Mouse (Mus musculus): Measurements from ENCODE around the gene Prpf6. TPM values are rescaled to one million over a fixed set of nuclear protein-coding genes. Genes with fewer than 3 reads are reported as not detected.

Prpf6 gene
- total and polyA plus RNA-seq, 2 experiments from 2014 or later = 23.4 to 31.8 TPM

DNA sequence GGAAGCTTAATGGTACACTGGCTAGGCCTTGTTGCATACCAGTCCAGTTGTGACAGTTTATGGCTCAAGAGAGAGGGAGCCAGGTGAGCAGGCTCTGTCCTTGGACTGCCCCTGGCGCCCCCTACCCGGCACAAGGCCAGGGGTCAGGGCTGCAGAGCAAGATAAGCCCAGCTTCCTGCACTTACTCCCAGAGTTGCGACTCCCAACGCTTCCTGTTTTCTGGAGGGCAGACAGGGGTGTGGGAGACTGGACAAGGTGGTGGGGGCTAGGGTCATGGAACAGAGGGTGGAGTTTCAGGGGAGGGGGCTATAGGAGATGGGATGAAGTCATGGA lies 71.6 kb downstream of the Prpf6 start:
- 13% methylated on average over 4 of the region's 4 CpGs for WGBS
- H3K36me3 ChIP-seq (replicated peaks; ENCODE audit: control insufficient read depth, insufficient read depth, low read length) = no peaks in the 10 kb centered on the region
- peak overlapping the region; percentile 82 for H3K27ac ChIP-seq (ENCODE audit: low read depth)
- DNase-seq (ENCODE audit: low spot score) = peak; percentile 42
- ATAC-seq (ENCODE audit: insufficient read depth, low read depth) = peak; percentile 56
- 0 out of 2 replicates have a peak, but pooled peaks cover 4% of the 10 kb centered on the region for H3K4me1 ChIP-seq (ENCODE audit: control insufficient read depth, insufficient read depth)
- no peak overlapping the region for H3K4me2 ChIP-seq (ENCODE audit: low read depth, low read length)
- no peak overlapping the region for H3K9ac ChIP-seq (replicated peaks; ENCODE audit: low read depth, low read length)
- TF ChIP-seq EP300 (IDR thresholded peaks at IDR 0.05; ENCODE audit: low read depth) = no peak; the same call in 1 of the 2 replicates
- no peak for TF ChIP-seq CTCF (IDR thresholded peaks at IDR 0.05; ENCODE audit: low read depth)
- H3K4me3 ChIP-seq (ENCODE audit: low read depth, low read length) = no peak overlapping the region
- 0 out of 2 replicates have a peak, but pooled peaks cover 6% of the 10 kb centered on the region for H3K27me3 ChIP-seq (ENCODE audit: control insufficient read depth, insufficient read depth, low read length)
- no peaks in the 10 kb centered on the region for H3K9me3 ChIP-seq (replicated peaks; ENCODE audit: control insufficient read depth, low read length)

DNA sequence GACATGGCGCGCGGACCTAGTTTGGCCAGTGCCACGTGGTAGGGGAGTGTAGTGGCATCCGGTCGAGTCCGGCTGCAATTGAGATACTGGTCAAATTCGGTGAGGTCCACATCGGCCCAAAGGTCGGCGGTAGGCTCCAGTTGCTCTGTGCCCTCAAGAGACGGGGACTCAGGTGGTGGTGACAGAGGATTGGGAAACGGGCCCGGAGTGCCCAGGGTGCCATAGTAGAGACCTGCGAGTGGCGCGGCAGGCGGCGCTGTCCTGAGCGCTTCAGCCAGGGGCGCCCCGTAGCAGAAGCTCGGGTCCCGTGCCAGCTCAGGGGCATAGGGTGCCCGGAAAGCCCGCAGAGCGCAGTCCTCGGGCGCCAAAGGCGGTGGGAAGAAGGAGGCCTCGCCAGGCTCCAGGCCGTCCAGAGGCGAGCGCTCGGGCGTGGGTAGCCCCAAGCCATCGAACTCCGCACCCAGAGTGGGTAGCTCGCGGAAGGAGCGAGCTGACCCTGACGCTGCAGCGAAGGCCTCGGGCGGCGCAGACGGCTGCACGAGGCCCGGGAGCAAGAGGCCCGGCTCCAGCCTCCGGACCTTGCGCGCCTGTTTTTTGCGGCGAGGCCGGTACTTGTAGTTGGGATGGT lies 78.7 kb downstream of the Prpf6 start:
- Histone ChIP-seq H3K4me3 (ENCODE audit: low read depth, low read length) (peak overlapping the region; percentile 59), H3K4me1 (ENCODE audit: control insufficient read depth, insufficient read depth) (no peaks in the 10 kb centered on the region), H3K9ac (replicated peaks; ENCODE audit: low read depth, low read length) (peak overlapping the region; percentile 67), H3K4me2 (ENCODE audit: low read depth, low read length) (peak overlapping the region; percentile 66), H3K27ac (ENCODE audit: low read depth) (peak overlapping the region; percentile 77), H3K27me3 (ENCODE audit: control insufficient read depth, insufficient read depth, low read length) (peaks cover 65% of the 10 kb centered on the region), H3K9me3 (replicated peaks; ENCODE audit: control insufficient read depth, low read length) (no peaks in the 10 kb centered on the region), H3K36me3 (replicated peaks; ENCODE audit: control insufficient read depth, insufficient read depth, low read length) (no peaks in the 10 kb centered on the region)
- DNase-seq (ENCODE audit: low spot score) = no peak
- TF ChIP-seq CTCF (IDR thresholded peaks at IDR 0.05; ENCODE audit: low read depth) = no peak
- TF ChIP-seq EP300 (IDR thresholded peaks at IDR 0.05; ENCODE audit: low read depth) = no peak
- whole genome bisulfite sequencing = 3% methylated on average over 56 of the region's 56 CpGs
- no peak for ATAC-seq (ENCODE audit: insufficient read depth, low read depth)

DNA sequence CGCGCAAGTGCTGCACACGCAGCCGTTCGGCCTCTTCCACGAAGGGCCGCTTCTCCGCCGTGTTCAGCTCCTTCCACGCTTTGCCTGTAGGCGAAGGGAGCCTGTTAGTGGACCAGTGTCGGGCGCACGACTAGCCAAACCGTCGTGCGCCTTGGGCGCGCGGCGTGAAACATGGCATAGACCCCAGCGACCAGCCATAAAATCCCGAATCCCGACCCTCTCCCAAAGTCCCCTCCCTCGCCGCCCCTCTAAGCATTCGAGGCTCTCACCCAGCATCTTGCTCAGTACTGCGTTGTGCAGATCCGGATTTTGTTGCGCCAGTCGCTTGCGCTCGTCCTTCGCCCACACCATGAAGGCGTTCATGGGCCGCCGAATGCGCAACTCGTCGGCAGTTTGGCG lies 79.2 kb downstream of the Prpf6 start:
- peak overlapping the region; percentile 67 for H3K9ac ChIP-seq (replicated peaks; ENCODE audit: low read depth, low read length)
- peak overlapping the region; percentile 59 for H3K4me3 ChIP-seq (ENCODE audit: low read depth, low read length)
- DNase-seq (ENCODE audit: low spot score) (no peak), ATAC-seq (ENCODE audit: insufficient read depth, low read depth) (no peak)
- TF ChIP-seq CTCF (IDR thresholded peaks at IDR 0.05; ENCODE audit: low read depth) = no peak
- TF ChIP-seq EP300 (IDR thresholded peaks at IDR 0.05; ENCODE audit: low read depth) = no peak
- no peaks in the 10 kb centered on the region for H3K36me3 ChIP-seq (replicated peaks; ENCODE audit: control insufficient read depth, insufficient read depth, low read length)
- peaks cover 65% of the 10 kb centered on the region for H3K27me3 ChIP-seq (ENCODE audit: control insufficient read depth, insufficient read depth, low read length)
- H3K27ac ChIP-seq (ENCODE audit: low read depth) = peak overlapping the region; percentile 77
- no peaks in the 10 kb centered on the region for H3K4me1 ChIP-seq (ENCODE audit: control insufficient read depth, insufficient read depth)
- no peaks in the 10 kb centered on the region for H3K9me3 ChIP-seq (replicated peaks; ENCODE audit: control insufficient read depth, low read length)
- WGBS = 1% methylated on average over 41 of the region's 41 CpGs
- peak overlapping the region; percentile 66 for H3K4me2 ChIP-seq (ENCODE audit: low read depth, low read length)

DNA sequence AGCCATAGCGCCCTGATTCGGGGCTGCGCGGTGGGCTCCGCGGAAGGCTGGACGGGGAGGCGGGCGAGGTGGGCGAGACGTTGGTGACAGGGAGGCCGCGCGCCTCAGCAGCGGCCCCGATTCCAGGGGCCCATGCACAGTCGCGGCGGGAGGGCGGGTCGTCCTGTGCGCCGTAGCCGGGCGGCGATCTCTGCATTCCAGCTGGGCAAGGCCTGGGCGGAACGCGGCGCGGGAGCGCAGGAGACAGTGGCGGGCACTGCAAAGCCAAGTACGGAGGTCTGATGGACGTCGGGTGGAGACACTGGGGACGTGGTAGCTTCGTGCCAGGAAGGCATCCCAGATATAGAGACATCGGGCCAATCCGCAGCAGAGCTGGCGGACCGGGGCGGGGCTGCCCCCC lies 79.7 kb downstream of the Prpf6 start, which contains the start of gene Sox18:
Sox18 (minus strand) TSS at position 315 of the 400 bp plus-strand sequence.
- Histone ChIP-seq H3K4me1 (ENCODE audit: control insufficient read depth, insufficient read depth) (no peaks in the 10 kb centered on the region), H3K4me2 (ENCODE audit: low read depth, low read length) (peak within 1 kb of the TSS; percentile 66), H3K36me3 (replicated peaks; ENCODE audit: control insufficient read depth, insufficient read depth, low read length) (no peaks in the 10 kb centered on the region), H3K4me3 (ENCODE audit: low read depth, low read length) (peak within 1 kb of the TSS; percentile 59), H3K27me3 (ENCODE audit: control insufficient read depth, insufficient read depth, low read length) (peaks cover 65% of the 10 kb centered on the region), H3K9me3 (replicated peaks; ENCODE audit: control insufficient read depth, low read length) (no peaks in the 10 kb centered on the region), H3K9ac (replicated peaks; ENCODE audit: low read depth, low read length) (peak within 1 kb of the TSS; percentile 67), H3K27ac (ENCODE audit: low read depth) (peak within 1 kb of the TSS; percentile 77)
- TF ChIP-seq EP300 (IDR thresholded peaks at IDR 0.05; ENCODE audit: low read depth) (no peak), CTCF (IDR thresholded peaks at IDR 0.05; ENCODE audit: low read depth) (no peak)
- WGBS = under 1% methylated on average over 37 of the region's 43 CpGs
- DNase-seq (ENCODE audit: low spot score) = no peak
- peak; percentile 47 for ATAC-seq (ENCODE audit: insufficient read depth, low read depth)

DNA sequence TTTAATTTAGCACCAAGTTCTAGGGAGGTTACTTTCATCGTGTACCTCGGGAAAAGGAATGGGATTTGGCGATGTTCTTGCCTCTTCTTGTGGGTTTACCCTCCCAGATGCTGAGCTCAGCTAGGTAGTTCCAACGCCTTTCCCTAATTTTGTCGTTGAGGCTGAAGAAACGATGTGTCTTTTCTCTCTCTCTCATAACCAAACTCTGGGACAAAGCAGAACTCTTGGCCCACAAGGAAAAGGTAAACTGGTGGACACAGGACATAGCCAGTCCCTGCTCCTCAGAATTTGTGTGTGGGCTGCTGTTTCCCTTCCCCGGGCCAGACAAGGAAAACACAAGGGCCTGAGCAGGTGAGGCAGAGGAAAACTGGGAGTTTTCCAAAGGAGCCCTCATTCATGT lies 80.3 kb downstream of the Prpf6 start:
- 24% methylated on average over 7 of the region's 7 CpGs for WGBS
- Histone ChIP-seq H3K36me3 (replicated peaks; ENCODE audit: control insufficient read depth, insufficient read depth, low read length) (no peaks in the 10 kb centered on the region), H3K4me3 (ENCODE audit: low read depth, low read length) (peak overlapping the region; percentile 59; the same call in 1 of the 2 replicates), H3K9me3 (replicated peaks; ENCODE audit: control insufficient read depth, low read length) (no peaks in the 10 kb centered on the region), H3K4me2 (ENCODE audit: low read depth, low read length) (peak overlapping the region; percentile 66; the same call in 1 of the 2 replicates), H3K9ac (replicated peaks; ENCODE audit: low read depth, low read length) (no peak overlapping the region), H3K27ac (ENCODE audit: low read depth) (peak overlapping the region; percentile 77), H3K27me3 (ENCODE audit: control insufficient read depth, insufficient read depth, low read length) (peaks cover 65% of the 10 kb centered on the region), H3K4me1 (ENCODE audit: control insufficient read depth, insufficient read depth) (no peaks in the 10 kb centered on the region)
- TF ChIP-seq CTCF (IDR thresholded peaks at IDR 0.05; ENCODE audit: low read depth) = no peak
- TF ChIP-seq EP300 (IDR thresholded peaks at IDR 0.05; ENCODE audit: low read depth) = no peak
- no peak for DNase-seq (ENCODE audit: low spot score)
- no peak for ATAC-seq (ENCODE audit: insufficient read depth, low read depth)

GRCm38 (mm10) chr2:181673501-181673900 lies 81.8 kb downstream of the Prpf6 start:
- ATAC-seq (ENCODE audit: insufficient read depth, low read depth) (0 out of 2 replicates have a peak, but pooled peaks have one; percentile 7), DNase-seq (ENCODE audit: low spot score) (no peak)
- peak overlapping the region; percentile 77 for H3K27ac ChIP-seq (ENCODE audit: low read depth)
- H3K4me2 ChIP-seq (ENCODE audit: low read depth, low read length) = no peak overlapping the region
- no peak overlapping the region for H3K9ac ChIP-seq (replicated peaks; ENCODE audit: low read depth, low read length)
- peaks cover 57% of the 10 kb centered on the region for H3K27me3 ChIP-seq (ENCODE audit: control insufficient read depth, insufficient read depth, low read length)
- no peak overlapping the region for H3K4me3 ChIP-seq (ENCODE audit: low read depth, low read length)
- TF ChIP-seq CTCF (IDR thresholded peaks at IDR 0.05; ENCODE audit: low read depth) (no peak), EP300 (IDR thresholded peaks at IDR 0.05; ENCODE audit: low read depth) (no peak)
- no peaks in the 10 kb centered on the region for H3K36me3 ChIP-seq (replicated peaks; ENCODE audit: control insufficient read depth, insufficient read depth, low read length)
- WGBS = 28% methylated on average over 1 of the region's 1 CpGs
- H3K9me3 ChIP-seq (replicated peaks; ENCODE audit: control insufficient read depth, low read length) = no peaks in the 10 kb centered on the region
- H3K4me1 ChIP-seq (ENCODE audit: control insufficient read depth, insufficient read depth) = no peaks in the 10 kb centered on the region
